Mouse (Mus musculus) embryo, embryonic 11.5 days (tissue): Measurements from ENCODE around the gene Npr1.

Source experiments
- DNase-seq: peaks from one replicate; pipeline ENCODE4 v3.0.0-alpha.2; 2012; ENCODE audit warnings: low read depth, low spot score

The Npr1 gene

GRCm38 (mm10) chr3:90465686-90466310 is at the start of gene Npr1:
Npr1 (minus strand) TSS chr3:90465866.
- no peak for DNase-seq

GRCm38 (mm10) chr3:90515242-90515641 is 49.6 kb upstream of the Npr1 start:
- DNase-seq, result no peak

- DNase-seq, result peak; percentile 36
Observed at GRCm38 (mm10) chr3:90514691-90515090, 49.0 kb upstream of the Npr1 start.

GRCm38 (mm10) chr3:90513796-90514590 is 48.3 kb upstream of the Npr1 start, which contains the start of the genes S100a1 and S100a13:
S100a1 (minus strand) TSS chr3:90514392.
S100a13 (plus strand) TSS chr3:90514435.
- peak; percentile 20 for DNase-seq

GRCm38 (mm10) chr3:90512948-90513642 is 47.4 kb upstream of the Npr1 start:
- no peak for DNase-seq

DNA sequence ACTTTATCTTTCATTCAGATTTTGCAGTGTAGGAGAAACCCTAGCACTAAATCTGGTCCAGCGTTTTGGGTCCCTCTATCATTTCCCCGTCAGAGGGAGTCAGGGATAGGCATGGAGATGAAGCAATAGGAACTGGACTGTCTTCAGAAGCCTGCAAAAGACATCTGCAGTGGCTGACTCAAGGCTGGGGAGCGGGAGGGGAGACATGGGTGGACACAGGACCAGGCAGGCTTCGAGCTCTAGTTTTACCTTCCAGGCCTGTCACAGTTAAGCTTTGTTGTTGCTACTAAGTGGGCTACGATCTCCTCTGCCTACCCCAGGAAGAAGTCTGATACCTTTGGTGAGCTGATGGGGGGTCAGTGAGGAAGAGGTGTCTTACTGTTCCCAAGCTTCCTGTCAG is 46.6 kb upstream of the Npr1 start:
- no peak for DNase-seq

GRCm38 (mm10) chr3:90509747-90510123 is 44.1 kb upstream of the Npr1 start:
- DNase-seq, result no peak

DNA sequence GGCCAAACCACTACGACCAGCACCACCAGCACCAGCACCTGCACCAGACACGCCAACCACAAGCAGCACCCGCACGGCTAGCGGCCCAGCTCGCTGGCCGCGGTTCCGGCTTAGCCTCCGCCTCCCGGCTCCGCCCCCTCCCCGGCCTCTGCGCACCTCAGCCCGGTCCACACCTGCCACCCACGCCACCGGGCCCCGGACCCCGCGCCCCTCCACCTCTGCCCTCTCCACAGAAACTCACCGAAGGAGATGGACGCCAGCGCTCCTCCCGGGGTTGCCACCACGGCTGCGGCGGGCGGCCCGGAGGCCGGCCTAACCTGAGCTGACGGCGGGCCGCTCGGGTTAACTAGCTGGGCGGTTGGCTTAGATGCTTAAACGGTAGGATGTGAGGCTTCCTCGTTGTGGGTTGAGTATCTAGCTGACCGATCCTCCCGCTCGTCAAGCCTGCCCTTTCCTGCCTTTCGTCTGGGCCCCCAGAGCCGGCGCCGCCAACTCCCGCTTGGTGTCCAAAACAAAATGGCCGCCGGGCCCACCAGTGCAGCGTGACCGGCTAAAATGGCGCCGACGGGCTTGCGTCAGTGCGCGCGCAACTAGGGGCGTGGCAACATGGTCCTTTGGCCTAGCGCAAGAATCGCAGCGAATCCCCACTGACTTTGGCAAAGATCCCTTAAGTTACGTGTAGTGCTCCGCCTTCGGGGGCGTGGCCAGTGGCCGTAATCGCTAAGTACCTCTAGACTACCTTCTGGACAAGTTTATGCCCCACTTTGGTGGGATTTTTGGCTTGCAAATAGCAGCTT is 43.5 kb upstream of the Npr1 start, which contains the start of gene Chtop:
Gene Chtop (minus strand): TSS at position 549 of the 797 bp plus-strand sequence.
- DNase-seq, result peak; percentile 99

DNA sequence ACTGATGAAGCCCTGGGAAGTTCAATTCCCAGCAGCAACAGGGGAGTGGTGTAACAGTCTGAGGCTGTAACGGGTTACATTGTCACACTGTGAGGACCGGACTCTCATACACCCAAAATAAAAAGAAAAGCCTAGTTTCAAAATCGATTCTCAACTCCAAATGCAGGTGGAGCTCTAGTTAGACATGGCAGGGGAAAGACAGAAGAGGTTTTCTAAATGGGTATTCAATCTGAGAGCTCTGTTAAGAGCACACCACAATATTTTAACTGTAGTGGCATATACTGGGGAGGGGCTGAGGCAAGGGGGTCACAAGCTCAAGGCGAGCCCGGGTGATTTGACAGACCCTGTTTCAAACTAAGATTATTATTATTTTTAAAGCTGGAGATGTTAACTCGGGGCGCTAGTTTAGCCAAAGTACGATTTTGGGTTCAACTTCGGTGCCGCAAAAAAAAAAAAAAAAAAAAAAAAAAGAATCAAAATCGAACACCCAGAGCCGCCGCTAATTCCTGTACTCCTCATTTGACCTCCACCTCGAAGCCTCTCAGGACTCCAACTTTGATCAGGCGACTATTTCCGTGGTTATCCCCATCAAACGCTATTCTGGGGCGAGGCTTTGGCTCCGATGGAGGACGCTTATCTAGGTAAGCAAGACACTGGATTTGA is 42.8 kb upstream of the Npr1 start:
- DNase-seq, result no peak

GRCm38 (mm10) chr3:90506362-90506761 is 40.7 kb upstream of the Npr1 start:
- no peak for DNase-seq

GRCm38 (mm10) chr3:90505216-90505615 is 39.5 kb upstream of the Npr1 start:
- no peak for DNase-seq

- no peak for DNase-seq
Observed at GRCm38 (mm10) chr3:90503444-90503843, 37.8 kb upstream of the Npr1 start.

DNA sequence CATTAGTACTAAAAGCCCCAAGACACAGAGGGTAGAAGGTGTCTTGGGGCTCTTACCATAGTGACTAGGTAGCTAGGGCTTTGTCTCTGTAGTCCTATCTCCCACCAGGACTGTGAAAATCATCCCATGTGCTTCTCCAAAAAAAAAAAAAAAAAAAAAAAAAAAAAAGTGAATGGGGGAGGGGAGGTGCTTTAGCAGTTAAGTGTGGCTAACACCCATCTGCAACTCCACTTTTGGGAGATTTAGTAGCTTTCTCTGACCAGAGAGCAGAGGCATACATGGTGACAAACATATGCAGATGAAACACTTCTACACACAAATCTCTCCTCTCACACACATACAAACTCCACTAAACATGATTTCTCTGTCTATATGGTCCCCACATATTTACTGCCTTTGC is 31.9 kb upstream of the Npr1 start:
- no peak for DNase-seq

GRCm38 (mm10) chr3:90495850-90496525 is 30.3 kb upstream of the Npr1 start:
- no peak for DNase-seq

GRCm38 (mm10) chr3:90493831-90494540 is 28.3 kb upstream of the Npr1 start:
- no peak for DNase-seq

GRCm38 (mm10) chr3:90491350-90491749 is 25.7 kb upstream of the Npr1 start:
- no peak for DNase-seq

- peak; percentile 93 for DNase-seq
Observed at GRCm38 (mm10) chr3:90490696-90491256, 25.1 kb upstream of the Npr1 start, which contains the start of gene Snapin. Snapin (minus strand) TSS chr3:90491033.

GRCm38 (mm10) chr3:90488576-90488975 is 22.9 kb upstream of the Npr1 start:
- DNase-seq, result no peak

- DNase-seq, result no peak
Observed at GRCm38 (mm10) chr3:90486998-90487397, 21.3 kb upstream of the Npr1 start.
